Mouse (Mus musculus) right cerebral cortex, postnatal 36 days (tissue): Measurements from ENCODE around the gene Ptprg.

Experiments
- DNase-seq, 2 experiments: peaks; one replicate each; pipeline ENCODE4 v3.0.0; 2022; ENCODE audit warnings: low spot score in 2 of 2, mixed read lengths in 1 of 2

Gene Ptprg

GRCm38 (mm10) chr14:11618140-11618705 is 64.9 kb downstream of the Ptprg start:
- DNase-seq, result no peak

- DNase-seq, result no peak
Measured at GRCm38 (mm10) chr14:11619606-11620005, 66.3 kb downstream of the Ptprg start.

- no peak for DNase-seq
Measured at GRCm38 (mm10) chr14:11620314-11620713, 67.0 kb downstream of the Ptprg start.

- no peak for DNase-seq
Measured at GRCm38 (mm10) chr14:11620962-11621568, 67.7 kb downstream of the Ptprg start.

GRCm38 (mm10) chr14:11623576-11623975 is 70.2 kb downstream of the Ptprg start:
- DNase-seq, result no peak

GRCm38 (mm10) chr14:11630736-11631135 is 77.4 kb downstream of the Ptprg start:
- DNase-seq, result no peak

GRCm38 (mm10) chr14:11631505-11631904 is 78.2 kb downstream of the Ptprg start:
- DNase-seq, result no peak

- DNase-seq, result no peak
Measured at GRCm38 (mm10) chr14:11637673-11638072, 84.3 kb downstream of the Ptprg start.

- no peak for DNase-seq
Measured at GRCm38 (mm10) chr14:11639366-11639765, 86.0 kb downstream of the Ptprg start.

- no peak for DNase-seq
Measured at GRCm38 (mm10) chr14:11640372-11640771, 87.0 kb downstream of the Ptprg start.

GRCm38 (mm10) chr14:11640996-11641395 is 87.7 kb downstream of the Ptprg start:
- DNase-seq, result peak; percentile 38 to 39

- DNase-seq, result no peak
Measured at GRCm38 (mm10) chr14:11642977-11643376, 89.6 kb downstream of the Ptprg start.

GRCm38 (mm10) chr14:11657374-11657773 is 104.0 kb downstream of the Ptprg start:
- DNase-seq, result no peak

GRCm38 (mm10) chr14:11663661-11664215 is 110.4 kb downstream of the Ptprg start:
- DNase-seq, result no peak

- no peak for DNase-seq
Measured at GRCm38 (mm10) chr14:11664302-11664701, 111.0 kb downstream of the Ptprg start.

GRCm38 (mm10) chr14:11665046-11665445 is 111.7 kb downstream of the Ptprg start:
- no peak for DNase-seq

GRCm38 (mm10) chr14:11667762-11668161 is 114.4 kb downstream of the Ptprg start:
- no peak for DNase-seq

GRCm38 (mm10) chr14:11670847-11671246 is 117.5 kb downstream of the Ptprg start:
- DNase-seq, result no peak

GRCm38 (mm10) chr14:11672981-11673547 is 119.7 kb downstream of the Ptprg start:
- no peak for DNase-seq

GRCm38 (mm10) chr14:11678201-11678600 is 124.9 kb downstream of the Ptprg start:
- DNase-seq, result no peak

- no peak for DNase-seq
Measured at GRCm38 (mm10) chr14:11679741-11680140, 126.4 kb downstream of the Ptprg start.

- DNase-seq, result no peak
Measured at GRCm38 (mm10) chr14:11680621-11681020, 127.3 kb downstream of the Ptprg start.

GRCm38 (mm10) chr14:11682441-11682840 is 129.1 kb downstream of the Ptprg start:
- DNase-seq, result no peak
